Mouse (Mus musculus) thymus, postnatal 36 days (tissue): Measurements from ENCODE around the gene Dnhd1.

Source experiments
- DNase-seq, 2 experiments: peaks; one replicate each; pipeline ENCODE4 v3.0.0; 2022; ENCODE audit warnings: mixed read lengths in 2 of 2

Gene Dnhd1

GRCm38 (mm10) chr7:105650639-105651435 is at the start of gene Dnhd1:
Gene Dnhd1 (plus strand): TSS chr7:105650827.
- peak; percentile 72 to 74 for DNase-seq

DNA sequence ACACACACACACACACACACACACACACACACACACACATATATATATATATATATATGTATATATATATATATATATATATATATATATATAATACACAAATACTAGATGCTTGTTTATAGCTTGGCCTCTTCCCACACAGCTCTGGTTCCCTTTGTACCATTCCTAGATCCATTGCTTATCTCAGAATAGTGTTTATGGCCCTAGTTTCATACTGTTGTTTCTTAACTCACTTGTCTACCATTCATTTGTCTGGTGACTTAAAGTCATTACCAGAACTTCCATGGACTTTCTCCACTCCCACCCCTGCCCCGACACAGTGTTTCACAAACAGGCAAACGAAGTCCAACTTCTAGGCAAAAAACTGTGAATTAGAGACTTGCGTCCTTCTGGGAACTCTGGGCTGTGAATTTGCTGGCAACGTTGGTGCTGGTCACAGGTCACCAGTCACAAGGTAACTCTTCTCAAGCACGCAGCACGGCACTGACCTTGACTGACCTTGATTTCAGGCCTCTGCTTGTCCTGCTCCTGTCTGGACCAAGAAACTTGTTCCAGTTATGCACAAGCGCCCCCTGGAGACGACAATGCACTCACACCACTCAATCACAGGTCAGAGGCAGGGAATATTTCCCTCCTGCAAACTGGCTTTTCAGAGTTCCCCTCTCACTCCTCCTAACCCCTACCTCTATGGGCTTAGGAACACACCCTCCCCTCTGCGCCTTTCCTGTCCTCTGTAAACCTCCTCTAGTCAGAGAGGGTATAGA is 47.6 kb upstream of the Dnhd1 start:
- DNase-seq = peak; percentile 41 to 45

GRCm38 (mm10) chr7:105608467-105608866 is 42.2 kb upstream of the Dnhd1 start:
- DNase-seq = no peak

DNA sequence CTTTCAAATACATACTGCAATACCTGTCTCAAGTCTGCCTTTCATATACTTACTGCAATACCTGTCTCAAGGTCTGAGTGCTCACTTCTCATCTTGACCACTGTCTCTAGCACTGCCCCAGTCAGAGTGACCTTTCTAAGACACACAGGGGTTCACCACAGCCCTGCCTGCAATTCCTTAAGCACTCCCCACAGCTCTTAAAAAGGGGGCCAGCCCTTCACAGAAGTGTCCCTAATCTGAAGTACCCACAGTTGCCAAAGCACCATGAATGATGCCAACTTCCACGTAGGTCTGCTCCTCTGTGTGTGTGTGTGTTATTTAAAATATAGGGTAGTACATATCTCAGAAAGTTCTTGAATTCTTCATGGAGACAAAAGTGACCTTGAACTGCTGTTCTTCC is 38.9 kb upstream of the Dnhd1 start:
- DNase-seq = no peak

DNA sequence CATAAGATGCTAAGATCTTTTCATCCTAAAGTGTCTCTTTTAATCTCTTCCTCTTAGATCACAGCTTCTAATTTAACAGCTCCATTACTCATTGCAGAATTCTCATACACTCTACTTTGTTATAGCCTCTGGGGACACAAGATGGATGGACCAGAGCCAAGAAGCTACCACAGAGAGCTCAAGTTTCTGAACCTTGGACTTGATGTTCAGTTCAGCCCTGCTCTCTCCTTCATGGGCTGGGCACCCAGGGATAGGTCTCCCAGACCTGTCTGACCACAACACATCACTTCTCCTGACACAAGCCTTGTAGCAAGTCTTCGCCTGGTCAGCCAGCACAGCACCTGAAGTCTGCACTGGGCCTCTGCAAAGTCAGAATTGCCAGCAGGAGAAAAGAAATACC is 36.2 kb upstream of the Dnhd1 start:
- DNase-seq = no peak

GRCm38 (mm10) chr7:105615720-105616119 is 34.9 kb upstream of the Dnhd1 start:
- no peak for DNase-seq

DNA sequence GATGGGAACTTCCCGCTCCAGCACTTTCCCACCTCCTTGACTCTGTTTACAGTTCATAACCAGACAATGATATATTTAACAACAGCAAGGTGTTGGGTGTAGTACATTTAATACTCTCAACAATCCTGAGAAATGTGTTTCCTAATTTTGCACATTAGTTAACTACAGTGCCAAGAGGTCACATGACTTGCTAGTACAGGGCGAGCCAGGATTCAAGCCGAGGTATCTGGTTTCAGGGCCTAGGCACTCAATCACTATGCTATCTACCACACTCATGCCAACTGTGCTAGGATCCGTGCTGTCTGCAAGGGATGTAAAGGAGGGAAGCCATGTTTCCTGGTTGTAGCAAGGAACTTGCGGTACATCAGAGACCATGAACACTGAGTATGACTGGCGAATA is 34.1 kb upstream of the Dnhd1 start:
- DNase-seq = no peak

DNA sequence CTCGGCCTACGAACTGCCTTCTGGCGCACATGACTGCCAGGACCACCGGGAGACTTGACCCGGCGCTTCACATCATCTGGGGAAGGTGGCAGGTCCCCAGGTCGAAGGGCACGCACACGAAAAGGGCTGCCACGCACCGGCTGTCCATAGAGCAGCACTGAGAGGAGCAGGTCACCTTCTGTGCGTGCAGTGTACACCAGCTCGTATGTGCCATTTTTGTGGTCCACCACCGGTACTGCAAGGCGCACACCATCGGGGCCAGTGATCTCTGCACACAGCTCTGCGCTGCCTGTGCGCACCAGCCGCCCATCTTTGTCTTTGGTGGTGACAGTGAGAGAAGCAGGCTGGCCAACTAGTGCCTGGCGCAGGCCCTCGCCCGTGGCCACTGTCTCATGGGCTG is 32.8 kb upstream of the Dnhd1 start:
- no peak for DNase-seq

GRCm38 (mm10) chr7:105619701-105620100 is 30.9 kb upstream of the Dnhd1 start:
- DNase-seq = no peak

- DNase-seq = no peak
These were observed 29.6 kb upstream of the Dnhd1 start for GRCm38 (mm10) chr7:105621053-105621452.

GRCm38 (mm10) chr7:105621646-105622292 is 28.9 kb upstream of the Dnhd1 start:
- no peak for DNase-seq

GRCm38 (mm10) chr7:105625397-105625796 is 25.2 kb upstream of the Dnhd1 start:
- DNase-seq = no peak

DNA sequence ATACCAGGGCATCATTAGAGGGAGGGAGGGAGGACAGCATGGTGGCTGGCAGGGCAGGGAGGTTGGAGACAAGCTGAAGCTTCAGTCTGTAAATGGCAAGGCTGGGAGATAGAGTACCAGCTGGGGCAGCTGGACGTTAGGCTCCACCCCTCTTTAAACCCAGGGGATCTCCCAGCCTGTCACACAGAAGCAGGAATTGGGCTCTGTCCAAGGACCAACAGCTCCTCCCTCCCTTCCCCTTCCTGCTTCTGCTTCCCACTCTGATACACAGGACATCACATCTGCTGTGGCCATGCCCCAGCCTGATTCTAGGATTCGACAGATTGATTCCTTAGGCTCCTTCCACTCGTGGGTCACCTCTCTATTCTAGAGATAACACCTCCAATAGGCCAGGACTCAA is 22.0 kb upstream of the Dnhd1 start:
- no peak for DNase-seq

GRCm38 (mm10) chr7:105632551-105632972 is 18.1 kb upstream of the Dnhd1 start:
- DNase-seq = no peak

- DNase-seq = peak; percentile 85 to 89
These were observed 17.4 kb upstream of the Dnhd1 start, which contains the start of gene Trim3 for GRCm38 (mm10) chr7:105633127-105633800. Gene Trim3 (minus strand): TSS chr7:105633571.

GRCm38 (mm10) chr7:105633801-105634135 is 16.9 kb upstream of the Dnhd1 start:
- no peak for DNase-seq

DNA sequence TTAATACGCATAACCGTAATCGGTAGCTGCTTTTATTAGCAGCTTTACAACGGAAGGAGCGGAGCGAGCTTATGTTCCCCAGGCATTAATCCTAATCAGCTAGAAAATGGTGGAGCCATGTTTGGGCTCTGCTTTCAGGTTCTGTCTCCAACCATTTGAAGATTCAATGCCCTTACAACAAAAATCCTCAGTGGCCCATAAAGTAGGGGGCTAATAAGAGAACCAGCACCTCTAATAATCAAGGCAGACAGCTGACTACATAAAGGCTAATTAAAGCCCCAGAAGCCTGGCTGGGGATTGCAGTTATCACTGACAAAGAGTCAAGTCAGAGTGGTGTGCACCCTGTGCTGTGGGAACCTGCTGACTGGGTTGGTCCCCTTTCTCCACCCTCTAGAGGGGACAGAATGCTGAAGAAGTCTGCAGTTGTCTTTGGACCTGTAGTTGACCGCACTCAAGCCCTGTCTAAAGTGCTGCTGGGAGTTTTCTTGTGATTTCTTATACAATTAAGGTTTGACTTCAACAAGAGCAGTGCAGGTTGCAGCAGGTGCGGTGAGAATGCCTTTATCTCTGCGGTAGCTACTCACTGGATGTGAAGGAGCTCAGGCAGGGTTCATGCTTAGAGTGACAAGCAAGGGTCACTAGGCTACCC is 16.2 kb upstream of the Dnhd1 start:
- DNase-seq = no peak

DNA sequence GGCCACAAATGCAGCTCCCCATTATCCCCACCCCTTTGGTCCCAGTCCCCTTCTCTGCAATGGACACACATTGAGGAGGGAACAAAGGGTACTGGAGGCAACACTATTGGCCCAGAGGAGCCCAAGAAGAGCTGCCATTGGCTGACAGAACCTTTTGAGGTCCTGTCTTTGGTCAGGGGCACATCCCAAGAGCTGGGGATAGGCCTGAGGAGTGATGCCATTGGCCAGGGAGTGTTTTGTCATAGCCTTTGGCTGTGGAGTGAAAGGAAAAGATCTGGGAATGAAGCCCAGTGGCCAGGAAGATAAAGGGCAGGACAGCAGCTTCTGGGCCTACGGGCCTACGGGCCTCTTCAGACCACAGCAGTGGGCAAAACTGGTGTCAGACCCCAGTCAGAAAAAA is 14.9 kb upstream of the Dnhd1 start:
- DNase-seq = no peak

- no peak for DNase-seq
These were observed 11.9 kb upstream of the Dnhd1 start for GRCm38 (mm10) chr7:105638776-105639175.

GRCm38 (mm10) chr7:105639304-105639703 is 11.3 kb upstream of the Dnhd1 start:
- no peak for DNase-seq

- no peak for DNase-seq
These were observed 10.9 kb upstream of the Dnhd1 start, which contains the start of gene Timm10b for GRCm38 (mm10) chr7:105639756-105640155. Gene Timm10b (plus strand): TSS chr7:105640056.

DNA sequence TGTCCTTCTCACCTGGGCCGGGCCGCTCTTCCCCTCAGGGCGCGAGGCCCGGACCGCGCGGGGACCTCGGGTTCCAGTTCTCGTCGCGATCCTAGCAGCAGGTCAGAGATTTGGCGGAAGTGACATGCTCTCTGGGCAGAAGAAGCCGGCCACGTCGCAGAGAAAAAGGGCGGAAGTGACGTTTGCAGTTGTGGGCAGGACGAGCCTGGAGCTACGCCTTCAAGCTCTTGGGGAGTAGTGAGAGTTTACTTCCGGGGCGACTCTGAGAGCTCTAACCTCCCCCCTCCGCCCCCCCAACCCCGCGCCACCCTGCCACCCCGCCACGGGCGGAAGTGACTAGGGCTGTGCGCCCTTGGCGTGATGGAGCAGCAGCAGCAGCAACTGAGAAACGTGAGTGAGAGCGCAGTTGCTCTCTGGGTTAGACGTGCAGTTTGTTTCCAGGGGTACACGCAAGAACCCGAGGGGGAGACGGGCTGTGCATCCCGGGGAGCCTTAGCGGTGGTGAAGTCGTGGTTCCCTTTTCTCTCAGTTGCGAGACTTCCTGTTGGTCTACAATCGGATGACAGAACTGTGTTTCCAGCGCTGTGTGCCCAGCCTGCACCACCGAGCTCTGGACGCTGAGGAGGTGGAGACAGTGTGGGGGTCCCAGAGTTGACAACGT is 10.3 kb upstream of the Dnhd1 start, which contains the start of the genes Arfip2 and Gm45799:
Arfip2 (minus strand) TSS at position 184 of the 661 bp plus-strand sequence.
Gm45799 (plus strand) TSS at position 320 of the 661 bp plus-strand sequence.
- DNase-seq = peak; percentile 92 to 96
